Mouse (Mus musculus): ENCODE results near the gene Anapc13.

- TF ChIP-seq GATA1 (IDR thresholded peaks at IDR 0.05; ENCODE audit: borderline replicate concordance, low read length) (no peak), FLI1 (IDR thresholded peaks at IDR 0.05; ENCODE audit: low read length) (no peak)
Observed at GRCm38 (mm10) chr9:102605162-102605561, 20.9 kb upstream of the Anapc13 start.
